Mouse (Mus musculus) R1 (cell line): ENCODE results near the gene Esrrg.

Experiments
- DNase-seq: peaks from one replicate; pipeline ENCODE4 v3.0.0-alpha.2; 2018; ENCODE audit warnings: low read depth, low spot score

The Esrrg gene

GRCm38 (mm10) chr1:187907407-187907806 lies 298.8 kb downstream of the Esrrg start:
- DNase-seq = no peak

GRCm38 (mm10) chr1:187907871-187908270 lies 299.3 kb downstream of the Esrrg start:
- peak; percentile 30 for DNase-seq

GRCm38 (mm10) chr1:187910718-187911117 lies 302.1 kb downstream of the Esrrg start:
- no peak for DNase-seq

GRCm38 (mm10) chr1:187911201-187911600 lies 302.6 kb downstream of the Esrrg start:
- DNase-seq = no peak

- no peak for DNase-seq
Measured at GRCm38 (mm10) chr1:187918303-187918702, 309.7 kb downstream of the Esrrg start.

GRCm38 (mm10) chr1:187918939-187919338 lies 310.3 kb downstream of the Esrrg start:
- no peak for DNase-seq

- DNase-seq = no peak
Measured at GRCm38 (mm10) chr1:187920156-187920777, 311.7 kb downstream of the Esrrg start.

GRCm38 (mm10) chr1:187931146-187931545 lies 322.6 kb downstream of the Esrrg start:
- DNase-seq = no peak

GRCm38 (mm10) chr1:187938652-187939051 lies 330.1 kb downstream of the Esrrg start:
- DNase-seq = no peak

- no peak for DNase-seq
Measured at GRCm38 (mm10) chr1:187939078-187939477, 330.5 kb downstream of the Esrrg start.

GRCm38 (mm10) chr1:187951506-187951905 lies 342.9 kb downstream of the Esrrg start:
- no peak for DNase-seq

GRCm38 (mm10) chr1:187956702-187957101 lies 348.1 kb downstream of the Esrrg start:
- no peak for DNase-seq

- DNase-seq = no peak
Measured at GRCm38 (mm10) chr1:187959192-187959591, 350.6 kb downstream of the Esrrg start.

GRCm38 (mm10) chr1:187961452-187961851 lies 352.9 kb downstream of the Esrrg start:
- no peak for DNase-seq

- DNase-seq = no peak
Measured at GRCm38 (mm10) chr1:187964829-187965760, 356.5 kb downstream of the Esrrg start.

GRCm38 (mm10) chr1:187965921-187966320 lies 357.3 kb downstream of the Esrrg start:
- DNase-seq = no peak

GRCm38 (mm10) chr1:187968379-187968778 lies 359.8 kb downstream of the Esrrg start:
- DNase-seq = no peak

GRCm38 (mm10) chr1:187969491-187969890 lies 360.9 kb downstream of the Esrrg start:
- no peak for DNase-seq

GRCm38 (mm10) chr1:187974396-187974795 lies 365.8 kb downstream of the Esrrg start:
- DNase-seq = peak; percentile 38

GRCm38 (mm10) chr1:187975465-187976352 lies 367.1 kb downstream of the Esrrg start:
- DNase-seq = no peak

- no peak for DNase-seq
Measured at GRCm38 (mm10) chr1:187976353-187976730, 367.8 kb downstream of the Esrrg start.

GRCm38 (mm10) chr1:187981028-187981427 lies 372.4 kb downstream of the Esrrg start:
- no peak for DNase-seq
